Mouse (Mus musculus) hindbrain, embryonic 15.5 days (tissue): ENCODE data around the gene Rgr. TPM values are rescaled to one million over a fixed set of nuclear protein-coding genes. Genes with fewer than 3 reads are reported as not detected.
A peak's percentile ranks its signal among the peaks of the same experiment; 100 is the strongest.

Experiments used
- ATAC-seq: fragments of 200-750 bp; cut with Nextera tagmentation; 2 replicates; pipeline ENCODE4 v1.8.0; 2017; ENCODE audit warnings: low read depth, moderate number of reproducible peaks, moderate TSS enrichment; ENCODE audit not compliant: low FRiP score
- H3K27ac ChIP-seq: fragments of 300-500 bp; sonication (generic); replicated peaks from 2 replicates; pipeline ENCODE4 v1.5.1; 2015; ENCODE audit warnings: mild to moderate bottlenecking, inconsistent platforms
- H3K27me3 ChIP-seq: fragments of 300-500 bp; sonication (generic); 2 replicates; pipeline ENCODE4 v1.6.1; 2015; ENCODE audit warnings: control low read depth, inconsistent platforms
- H3K36me3 ChIP-seq: fragments of 300-500 bp; sonication (generic); 2 replicates; pipeline ENCODE4 v1.6.1; 2015; ENCODE audit warnings: control low read depth, inconsistent platforms
- H3K4me1 ChIP-seq: fragments of 300-500 bp; sonication (generic); replicated peaks from 2 replicates; pipeline ENCODE4 v1.6.1; 2015; ENCODE audit warnings: control low read depth, inconsistent platforms
- H3K4me2 ChIP-seq: fragments of 300-500 bp; sonication (generic); 2 replicates; pipeline ENCODE4 v1.6.1; 2015; ENCODE audit warnings: moderate library complexity, mild to moderate bottlenecking, inconsistent platforms
- H3K4me3 ChIP-seq: fragments of 300-500 bp; sonication (generic); 2 replicates; pipeline ENCODE4 v1.5.1; 2015; ENCODE audit warnings: mild to moderate bottlenecking, inconsistent platforms
- H3K9ac ChIP-seq: fragments of 300-500 bp; sonication (generic); 2 replicates; pipeline ENCODE4 v1.6.1; 2015; ENCODE audit warnings: inconsistent platforms
- H3K9me3 ChIP-seq: fragments of 300-500 bp; sonication (generic); 2 replicates; pipeline ENCODE4 v1.6.1; 2016; ENCODE audit warnings: control low read depth, inconsistent platforms
- WGBS: fragments of 180-500 bp; shearing (Covaris S2); methylation state at CpG from one replicate; pipeline ENCODE4 v1.1.7; 2015; 5-methylcytosine and 5-hydroxymethylcytosine counted together
- polyA plus RNA-seq: library from polyadenylated mRNA; unstranded; fragments of >200 nt; fragmentation: Nextera tagmentation; extraction: Ambion mirVana; gene quantifications from 2 replicates; pipeline ENCODE4 v1.2.1, GENCODE M21; 2015

Gene Rgr
- polyA plus RNA-seq, result not detected in 2 replicates

DNA sequence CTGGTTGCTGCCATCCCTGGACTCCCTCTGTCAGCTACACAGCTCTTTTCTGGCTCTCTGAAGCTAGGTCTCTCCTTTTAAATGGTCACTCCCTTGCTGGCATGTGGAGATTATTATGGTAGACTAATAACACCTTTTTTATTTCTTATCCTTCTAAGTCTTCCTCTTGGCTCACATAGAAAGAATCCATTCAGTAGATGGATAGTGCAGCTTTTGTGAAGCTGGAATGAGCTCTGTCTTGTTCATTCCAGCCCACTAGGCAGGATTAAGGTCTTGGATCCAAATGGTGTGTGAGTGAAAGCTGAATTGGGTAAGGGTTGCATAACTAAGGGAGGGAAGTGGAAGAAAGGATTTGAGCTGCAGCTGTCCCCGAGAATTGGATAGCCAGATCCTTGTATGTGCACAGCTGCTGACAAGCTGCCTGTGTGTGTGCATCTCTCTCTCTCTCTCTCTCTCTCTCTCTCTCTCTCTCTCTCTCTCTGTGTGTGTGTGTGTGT, at the start of gene Rgr:
Gene Rgr (minus strand): TSS at position 51 of the 497 bp plus-strand sequence.
- no peak within 1 kb of the TSS for H3K9ac ChIP-seq
- H3K9me3 ChIP-seq, result no peaks in the 10 kb centered on the region
- H3K27me3 ChIP-seq, result no peaks in the 10 kb centered on the region
- H3K4me2 ChIP-seq, result no peak within 1 kb of the TSS
- no peaks in the 10 kb centered on the region for H3K36me3 ChIP-seq
- ATAC-seq, result no peak
- H3K27ac ChIP-seq, result no peak within 1 kb of the TSS
- H3K4me1 ChIP-seq, result no peaks in the 10 kb centered on the region
- 60% methylated on average over 1 of the region's 1 CpGs for WGBS
- H3K4me3 ChIP-seq, result no peak within 1 kb of the TSS

DNA sequence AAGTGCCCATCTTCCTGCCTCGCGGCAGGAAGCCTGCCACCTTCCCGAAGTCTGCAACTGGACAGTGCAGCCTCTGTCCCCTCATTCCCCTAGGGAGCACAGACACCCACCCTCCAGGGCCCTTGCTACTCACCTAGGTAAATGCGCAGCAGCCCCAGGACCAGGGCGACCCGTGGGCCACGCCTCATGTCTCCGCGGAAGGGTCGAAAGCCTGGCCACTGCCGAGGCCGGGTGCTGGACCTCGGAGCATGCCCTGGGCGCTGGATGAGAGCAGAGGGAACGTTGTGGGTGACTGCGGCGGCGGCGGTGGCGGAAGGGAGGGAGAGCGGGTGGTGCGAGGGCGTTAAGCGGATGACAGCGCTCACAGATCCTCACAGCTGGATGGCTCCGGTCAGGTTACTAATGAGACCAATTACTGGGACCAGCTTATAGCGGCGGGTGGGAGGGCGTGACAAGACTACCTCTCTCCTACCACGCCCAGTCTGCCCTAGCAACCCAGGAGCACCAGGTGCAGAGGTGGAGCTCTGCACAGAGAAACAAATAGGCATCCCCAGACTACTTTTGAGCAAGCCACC, 49.3 kb upstream of the Rgr start, which contains the start of gene Cdhr1:
Gene Cdhr1 (minus strand): TSS at position 392 of the 575 bp plus-strand sequence.
- H3K36me3 ChIP-seq, result no peaks in the 10 kb centered on the region
- peak within 1 kb of the TSS; percentile 43 for H3K4me3 ChIP-seq
- H3K4me1 ChIP-seq, result peaks cover 12% of the 10 kb centered on the region; the same call in 1 of the 2 replicates
- no peak within 1 kb of the TSS for H3K27ac ChIP-seq
- peak within 1 kb of the TSS; percentile 77 for H3K4me2 ChIP-seq
- peaks cover 14% of the 10 kb centered on the region; the same call in 1 of the 2 replicates for H3K27me3 ChIP-seq
- peak; percentile 71 for ATAC-seq
- WGBS, result 2% methylated on average over 30 of the region's 30 CpGs
- H3K9me3 ChIP-seq, result no peaks in the 10 kb centered on the region
- peak within 1 kb of the TSS; percentile 44 for H3K9ac ChIP-seq

DNA sequence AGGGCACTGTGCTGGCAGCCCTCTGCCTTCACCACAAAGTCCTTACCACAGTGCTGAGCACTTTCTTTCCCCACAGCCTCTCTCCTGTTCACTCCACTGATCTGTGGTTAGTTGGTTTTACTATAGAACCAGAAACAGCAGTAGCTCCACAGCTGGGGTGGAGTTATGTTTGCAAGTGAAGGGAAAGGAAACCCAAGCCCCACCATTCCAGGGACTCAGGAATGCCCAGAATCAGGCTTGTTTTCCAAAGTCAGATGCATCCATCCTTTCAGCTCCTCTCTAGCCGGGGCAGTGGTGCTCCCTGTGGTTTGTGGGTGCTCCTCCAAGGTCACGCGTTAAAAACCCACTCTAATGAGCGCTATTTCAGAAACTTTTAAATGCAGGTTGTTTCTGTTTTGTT, 46.8 kb upstream of the Rgr start:
- no peak overlapping the region for H3K9ac ChIP-seq
- no peaks in the 10 kb centered on the region for H3K36me3 ChIP-seq
- ATAC-seq, result no peak
- no peak overlapping the region for H3K4me2 ChIP-seq
- peaks cover 12% of the 10 kb centered on the region; the same call in 1 of the 2 replicates for H3K4me1 ChIP-seq
- WGBS, result 84% methylated on average over 4 of the region's 4 CpGs
- peaks cover 14% of the 10 kb centered on the region; the same call in 1 of the 2 replicates for H3K27me3 ChIP-seq
- H3K9me3 ChIP-seq, result no peaks in the 10 kb centered on the region
- H3K27ac ChIP-seq, result no peak overlapping the region
- H3K4me3 ChIP-seq, result no peak overlapping the region

DNA sequence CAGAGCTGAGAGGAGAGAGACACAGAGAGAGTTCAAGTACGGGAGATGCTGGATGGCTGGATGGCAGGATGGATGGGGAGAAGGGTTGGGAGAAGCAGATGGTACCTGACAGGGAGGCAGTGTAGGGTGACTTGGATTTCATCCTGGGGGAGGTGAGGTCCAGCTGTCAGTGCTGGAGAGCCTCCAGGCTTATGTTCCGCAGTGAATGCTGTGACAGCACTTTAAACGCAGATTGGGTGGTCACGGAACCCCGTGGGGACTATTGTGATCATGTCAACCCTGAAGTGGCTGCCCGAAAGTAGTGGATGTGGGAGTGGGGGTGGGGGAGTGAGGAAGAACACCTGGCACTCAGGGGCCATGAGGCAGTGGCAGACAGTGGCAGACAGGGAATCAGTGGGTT, 45.7 kb upstream of the Rgr start:
- H3K9ac ChIP-seq, result no peak overlapping the region
- no peak overlapping the region for H3K4me3 ChIP-seq
- no peak overlapping the region for H3K27ac ChIP-seq
- H3K9me3 ChIP-seq, result no peaks in the 10 kb centered on the region
- peaks cover 12% of the 10 kb centered on the region; the same call in 1 of the 2 replicates for H3K4me1 ChIP-seq
- peaks cover 12% of the 10 kb centered on the region; the same call in 1 of the 2 replicates for H3K27me3 ChIP-seq
- no peak for ATAC-seq
- no peaks in the 10 kb centered on the region for H3K36me3 ChIP-seq
- no peak overlapping the region for H3K4me2 ChIP-seq
- 52% methylated on average over 6 of the region's 6 CpGs for WGBS

DNA sequence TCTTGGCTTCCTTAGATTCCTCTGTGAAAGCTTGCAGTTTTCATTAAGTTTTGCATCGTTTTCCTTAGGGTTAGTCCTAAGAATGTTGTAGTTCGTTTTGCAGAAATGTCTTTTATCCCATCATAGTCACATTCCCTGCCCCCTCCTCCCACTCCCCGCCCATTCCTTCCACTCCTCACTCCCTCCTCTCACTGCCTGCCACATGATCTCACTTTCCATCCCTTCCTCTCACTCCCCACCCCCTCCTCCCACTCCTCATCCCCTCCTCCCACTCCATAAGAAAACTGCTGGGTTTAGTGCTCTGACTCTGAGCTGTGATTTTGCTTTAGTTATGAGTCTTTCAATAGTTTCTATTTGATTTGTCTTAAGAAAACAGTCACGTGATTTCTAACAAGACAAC, 35.0 kb upstream of the Rgr start:
- Histone ChIP-seq H3K4me3 (no peak overlapping the region), H3K36me3 (no peaks in the 10 kb centered on the region), H3K9me3 (no peaks in the 10 kb centered on the region), H3K9ac (no peak overlapping the region), H3K27ac (no peak overlapping the region), H3K27me3 (no peaks in the 10 kb centered on the region), H3K4me2 (no peak overlapping the region), H3K4me1 (no peaks in the 10 kb centered on the region)
- ATAC-seq, result no peak
- WGBS, result 42% methylated on average over 4 of the region's 4 CpGs

DNA sequence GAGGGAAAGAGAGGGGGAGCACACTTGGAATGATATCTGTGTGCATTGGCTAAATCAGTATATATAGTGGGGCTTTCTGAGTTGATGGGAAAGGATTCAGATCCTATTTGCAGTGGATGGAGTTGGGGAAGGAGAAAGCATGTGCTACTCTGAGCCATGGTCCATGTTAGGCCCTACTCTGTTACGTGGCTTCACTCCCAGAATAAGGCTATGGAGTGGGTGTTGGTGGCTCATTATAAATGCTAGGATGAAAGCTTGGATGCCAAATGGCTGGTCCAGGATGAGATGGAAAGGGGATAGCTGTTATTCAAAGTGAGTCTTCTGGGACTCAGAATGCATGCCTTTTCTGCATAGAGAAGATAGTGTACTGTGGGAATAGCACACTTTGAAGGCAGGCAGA, 32.0 kb upstream of the Rgr start:
- WGBS, result 92% methylated on average over 1 of the region's 1 CpGs
- ATAC-seq, result no peak
- no peak overlapping the region for H3K4me2 ChIP-seq
- no peak overlapping the region for H3K9ac ChIP-seq
- H3K9me3 ChIP-seq, result no peaks in the 10 kb centered on the region
- no peaks in the 10 kb centered on the region for H3K27me3 ChIP-seq
- H3K4me3 ChIP-seq, result no peak overlapping the region
- no peaks in the 10 kb centered on the region for H3K4me1 ChIP-seq
- no peaks in the 10 kb centered on the region for H3K36me3 ChIP-seq
- no peak overlapping the region for H3K27ac ChIP-seq

DNA sequence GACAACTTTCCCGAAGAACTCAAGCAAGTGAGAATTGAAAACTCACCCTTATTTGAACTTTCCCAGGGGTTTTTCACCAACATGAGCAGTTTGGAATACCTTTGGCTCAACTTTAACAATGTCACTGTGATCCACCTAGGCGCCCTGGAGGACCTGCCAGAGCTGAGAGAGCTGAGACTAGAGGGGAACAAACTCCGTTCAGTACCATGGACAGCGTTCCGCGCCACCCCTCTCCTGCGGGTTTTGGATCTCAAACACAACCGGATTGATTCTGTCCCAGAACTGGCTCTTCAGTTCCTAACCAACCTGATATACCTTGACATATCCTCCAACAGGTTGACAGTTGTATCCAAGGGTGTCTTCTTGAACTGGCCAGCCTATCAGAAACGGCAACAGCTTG, 19.8 kb upstream of the Rgr start:
- Histone ChIP-seq H3K27ac (no peak overlapping the region), H3K9ac (no peak overlapping the region), H3K27me3 (no peaks in the 10 kb centered on the region), H3K9me3 (no peaks in the 10 kb centered on the region), H3K4me2 (no peak overlapping the region), H3K4me1 (no peaks in the 10 kb centered on the region), H3K36me3 (no peaks in the 10 kb centered on the region), H3K4me3 (no peak overlapping the region)
- ATAC-seq, result no peak
- 25% methylated on average over 9 of the region's 9 CpGs for WGBS

DNA sequence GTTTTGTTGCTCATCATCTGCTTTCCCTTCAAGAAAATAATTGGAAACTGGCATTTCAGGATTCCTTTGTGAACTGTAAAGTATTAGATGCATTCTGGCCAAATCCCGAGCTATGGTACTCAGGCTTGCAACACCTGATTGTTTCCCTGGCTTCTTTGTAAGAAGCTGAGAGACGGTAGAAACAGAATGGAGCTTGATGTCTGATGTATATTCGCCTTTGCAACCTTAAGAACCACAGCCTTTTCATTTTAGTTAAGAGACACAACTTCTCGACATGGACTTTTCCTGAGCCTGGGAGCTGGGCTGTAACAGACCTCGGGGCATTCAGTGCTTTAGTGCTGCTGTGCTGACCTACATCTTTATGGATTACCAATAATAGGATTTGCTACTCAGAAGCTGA, 18.9 kb upstream of the Rgr start, which contains the start of gene Lrit2:
Gene Lrit2 (plus strand): TSS at position 301 of the 400 bp plus-strand sequence.
- Histone ChIP-seq H3K4me1 (no peaks in the 10 kb centered on the region), H3K9me3 (no peaks in the 10 kb centered on the region), H3K4me3 (no peak within 1 kb of the TSS), H3K27me3 (no peaks in the 10 kb centered on the region), H3K4me2 (no peak within 1 kb of the TSS), H3K9ac (no peak within 1 kb of the TSS), H3K27ac (no peak within 1 kb of the TSS), H3K36me3 (no peaks in the 10 kb centered on the region)
- 82% methylated on average over 5 of the region's 5 CpGs for WGBS
- no peak for ATAC-seq

DNA sequence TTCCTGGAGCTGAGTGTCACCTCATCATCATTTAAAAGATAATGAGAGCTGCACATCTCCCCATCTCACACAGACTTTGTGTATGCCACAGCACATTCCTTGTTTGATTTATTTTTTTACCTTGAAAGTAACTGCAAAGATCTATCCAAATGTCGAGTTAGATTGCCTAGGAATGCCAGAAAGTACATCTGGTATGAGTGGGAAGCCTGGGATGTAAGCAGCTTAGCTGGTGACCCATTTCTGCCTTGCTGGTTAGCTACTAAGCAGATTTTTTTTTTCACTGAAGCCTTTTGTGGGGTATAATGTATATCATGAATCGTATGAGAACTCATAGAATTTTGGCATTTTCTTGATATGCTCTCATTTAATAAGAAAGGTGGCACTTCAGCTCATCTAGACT, 17.9 kb upstream of the Rgr start:
- no peaks in the 10 kb centered on the region for H3K4me1 ChIP-seq
- H3K4me2 ChIP-seq, result no peak overlapping the region
- no peaks in the 10 kb centered on the region for H3K9me3 ChIP-seq
- H3K36me3 ChIP-seq, result no peaks in the 10 kb centered on the region
- no peaks in the 10 kb centered on the region for H3K27me3 ChIP-seq
- no peak overlapping the region for H3K4me3 ChIP-seq
- no peak overlapping the region for H3K27ac ChIP-seq
- no peak for ATAC-seq
- no peak overlapping the region for H3K9ac ChIP-seq
- 69% methylated on average over 2 of the region's 2 CpGs for WGBS

DNA sequence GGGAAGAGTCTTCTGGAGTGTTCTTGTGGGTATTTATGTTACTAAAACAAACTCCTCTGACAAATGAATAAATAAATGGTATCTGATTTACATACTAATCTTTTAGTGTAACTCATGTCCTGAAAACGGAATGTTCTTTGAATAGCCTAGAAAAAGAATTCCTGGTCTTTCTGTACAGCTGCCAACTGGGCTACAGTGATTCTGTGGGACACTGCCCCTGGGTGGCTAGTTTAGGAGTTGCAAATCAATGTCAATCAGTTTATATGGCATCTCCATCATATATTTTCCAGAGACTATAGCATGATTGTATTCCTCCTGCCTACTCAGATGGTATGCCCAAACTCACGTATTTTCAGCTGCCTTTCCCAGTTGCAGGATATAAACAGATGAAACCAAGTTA, 16.1 kb upstream of the Rgr start:
- Histone ChIP-seq H3K4me1 (no peaks in the 10 kb centered on the region), H3K9ac (no peak overlapping the region), H3K27me3 (no peaks in the 10 kb centered on the region), H3K9me3 (no peaks in the 10 kb centered on the region), H3K4me2 (no peak overlapping the region), H3K36me3 (no peaks in the 10 kb centered on the region), H3K27ac (no peak overlapping the region), H3K4me3 (no peak overlapping the region)
- 60% methylated on average over 2 of the region's 2 CpGs for WGBS
- ATAC-seq, result no peak

DNA sequence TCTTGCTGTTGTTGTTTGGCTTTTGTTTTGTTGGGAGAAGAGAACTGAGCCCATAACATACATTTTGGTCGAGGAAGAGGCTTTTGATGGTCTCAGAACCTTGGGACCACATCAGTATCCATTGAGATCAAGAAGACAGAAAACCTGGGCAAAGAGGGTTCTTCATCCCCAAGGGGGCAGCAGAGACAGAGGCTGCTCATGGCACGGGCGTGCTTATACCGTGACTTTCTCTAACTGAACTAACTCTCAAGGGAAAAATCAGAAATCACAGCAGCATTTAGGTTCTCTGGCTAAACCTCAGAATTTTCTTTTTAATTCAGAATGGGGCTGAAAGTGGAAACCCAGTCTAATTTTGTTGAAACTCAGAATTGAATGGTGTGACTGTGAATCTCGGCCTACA, 14.3 kb downstream of the Rgr start:
- no peak for ATAC-seq
- Histone ChIP-seq H3K9ac (no peak overlapping the region), H3K27me3 (no peaks in the 10 kb centered on the region), H3K27ac (no peak overlapping the region), H3K36me3 (no peaks in the 10 kb centered on the region), H3K9me3 (no peaks in the 10 kb centered on the region), H3K4me3 (no peak overlapping the region), H3K4me2 (no peak overlapping the region), H3K4me1 (peaks cover 5% of the 10 kb centered on the region; the same call in 1 of the 2 replicates)
- WGBS, result 40% methylated on average over 5 of the region's 5 CpGs

DNA sequence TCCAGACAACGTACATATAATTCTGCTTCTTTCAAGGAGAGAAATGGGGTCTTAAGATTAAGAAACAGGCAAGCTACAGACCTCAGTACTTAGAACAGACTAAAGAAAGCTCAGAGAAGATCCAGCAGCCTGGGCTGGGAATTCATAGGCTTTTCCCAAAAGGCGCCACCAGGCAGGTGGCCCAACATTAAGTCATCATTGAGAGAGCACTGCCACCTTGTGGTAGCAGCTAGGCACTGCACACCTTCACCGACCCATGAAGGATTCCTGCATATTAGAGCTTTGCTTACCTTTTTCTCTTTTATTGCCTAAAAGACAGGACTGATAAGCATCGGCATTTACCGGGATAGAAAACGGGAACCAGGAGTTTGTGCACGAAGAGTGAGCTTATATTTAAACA, 15.5 kb downstream of the Rgr start:
- peak overlapping the region; percentile 25; the same call in 1 of the 2 replicates for H3K4me2 ChIP-seq
- 13% methylated on average over 7 of the region's 7 CpGs for WGBS
- no peaks in the 10 kb centered on the region for H3K9me3 ChIP-seq
- peak overlapping the region; percentile 16; the same call in 1 of the 2 replicates for H3K27ac ChIP-seq
- no peak overlapping the region for H3K4me3 ChIP-seq
- H3K36me3 ChIP-seq, result no peaks in the 10 kb centered on the region
- H3K4me1 ChIP-seq, result peaks cover 5% of the 10 kb centered on the region; the same call in 1 of the 2 replicates
- ATAC-seq, result peak; percentile 48; the same call in 1 of the 2 replicates
- H3K27me3 ChIP-seq, result no peaks in the 10 kb centered on the region
- H3K9ac ChIP-seq, result no peak overlapping the region
